Mouse (Mus musculus): ENCODE results near the gene Smoc2.

Gene Smoc2

GRCm38 (mm10) chr17:14279177-14279965, at the start of gene Smoc2:
Gene Smoc2 (plus strand): TSS chr17:14279506.
- DNase-seq (ENCODE audit: low spot score): no peak

GRCm38 (mm10) chr17:14230698-14231430, 48.4 kb upstream of the Smoc2 start:
- no peak for DNase-seq (ENCODE audit: low spot score)

GRCm38 (mm10) chr17:14232629-14233028, 46.7 kb upstream of the Smoc2 start:
- peak; percentile 33 for DNase-seq (ENCODE audit: low spot score)

GRCm38 (mm10) chr17:14233658-14234057, 45.6 kb upstream of the Smoc2 start:
- DNase-seq (ENCODE audit: low spot score): no peak

- no peak for DNase-seq (ENCODE audit: low spot score)
These were observed 44.4 kb upstream of the Smoc2 start for GRCm38 (mm10) chr17:14234774-14235389.

- no peak for DNase-seq (ENCODE audit: low spot score)
These were observed 42.2 kb upstream of the Smoc2 start for GRCm38 (mm10) chr17:14237134-14237533.

GRCm38 (mm10) chr17:14239960-14240359, 39.3 kb upstream of the Smoc2 start:
- no peak for DNase-seq (ENCODE audit: low spot score)

- DNase-seq (ENCODE audit: low spot score): no peak
These were observed 36.7 kb upstream of the Smoc2 start for GRCm38 (mm10) chr17:14242634-14243033.

- no peak for DNase-seq (ENCODE audit: low spot score)
These were observed 34.9 kb upstream of the Smoc2 start for GRCm38 (mm10) chr17:14244195-14244965.

GRCm38 (mm10) chr17:14246266-14246665, 33.0 kb upstream of the Smoc2 start:
- DNase-seq (ENCODE audit: low spot score): no peak

GRCm38 (mm10) chr17:14247931-14248330, 31.4 kb upstream of the Smoc2 start:
- no peak for DNase-seq (ENCODE audit: low spot score)

GRCm38 (mm10) chr17:14249595-14249994, 29.7 kb upstream of the Smoc2 start:
- no peak for DNase-seq (ENCODE audit: low spot score)

- no peak for DNase-seq (ENCODE audit: low spot score)
These were observed 28.9 kb upstream of the Smoc2 start for GRCm38 (mm10) chr17:14250401-14250800.

- DNase-seq (ENCODE audit: low spot score): no peak
These were observed 26.9 kb upstream of the Smoc2 start for GRCm38 (mm10) chr17:14252456-14252855.

GRCm38 (mm10) chr17:14254616-14255015, 24.7 kb upstream of the Smoc2 start:
- no peak for DNase-seq (ENCODE audit: low spot score)

- DNase-seq (ENCODE audit: low spot score): peak; percentile 42
These were observed 21.3 kb upstream of the Smoc2 start for GRCm38 (mm10) chr17:14257799-14258520.

- no peak for DNase-seq (ENCODE audit: low spot score)
These were observed 20.4 kb upstream of the Smoc2 start for GRCm38 (mm10) chr17:14258906-14259305.

- no peak for DNase-seq (ENCODE audit: low spot score)
These were observed 18.3 kb upstream of the Smoc2 start for GRCm38 (mm10) chr17:14260966-14261365.

GRCm38 (mm10) chr17:14262217-14262616, 17.1 kb upstream of the Smoc2 start:
- DNase-seq (ENCODE audit: low spot score): no peak

- DNase-seq (ENCODE audit: low spot score): no peak
These were observed 11.3 kb upstream of the Smoc2 start for GRCm38 (mm10) chr17:14268001-14268400.

GRCm38 (mm10) chr17:14273386-14273785, 5.9 kb upstream of the Smoc2 start:
- no peak for DNase-seq (ENCODE audit: low spot score)

All from c-Kit-positive CD71-positive TER-119-positive erythroid progenitor cells, embryonic 14.5 days (primary cell).